Mouse (Mus musculus) neural tube, embryonic 14.5 days (tissue): ENCODE measurements at regions not wholly inside any gene's neighbourhood (a gene's known extent, or its start where the extent isn't known, plus 50 kb on each side); places are given as distances from the start of the nearest gene placed in this dataset.
"Not testable (repeated sequence)": the region's sequence is repeated elsewhere in the genome, so short reads cannot be mapped to it uniquely, and the experiment has no call there.

Experiments
- ATAC-seq: fragments of 200-750 bp; cut with Nextera tagmentation; 2 replicates; pipeline ENCODE4 v1.8.0; 2017; ENCODE audit warnings: low read depth, mild to moderate bottlenecking, moderate TSS enrichment, moderate library complexity
- H3K27ac ChIP-seq: fragments of 300-500 bp; sonication (generic); 2 replicates; pipeline ENCODE4 v1.5.1; 2014; ENCODE audit warnings: low read depth, mild to moderate bottlenecking, control low read depth, low read length, moderate library complexity, mixed read lengths
- H3K27me3 ChIP-seq: fragments of 300-500 bp; sonication (generic); 2 replicates; pipeline ENCODE4 v1.6.1; 2014; ENCODE audit warnings: low read length; ENCODE audit not compliant: control insufficient read depth, insufficient read depth
- H3K36me3 ChIP-seq: fragments of 300-500 bp; sonication (generic); 2 replicates; pipeline ENCODE4 v1.6.1; 2014; ENCODE audit warnings: low read length, mixed read lengths; ENCODE audit not compliant: control insufficient read depth, insufficient read depth
- H3K4me1 ChIP-seq: fragments of 300-500 bp; sonication (generic); 2 replicates; pipeline ENCODE4 v1.6.1; 2014; ENCODE audit warnings: low read length; ENCODE audit not compliant: control insufficient read depth, insufficient read depth
- H3K4me2 ChIP-seq: fragments of 300-500 bp; sonication (generic); 2 replicates; pipeline ENCODE4 v1.6.1; 2014; ENCODE audit warnings: mild to moderate bottlenecking, low read depth, low read length, control low read depth
- H3K4me3 ChIP-seq: fragments of 300-500 bp; sonication (generic); 2 replicates; pipeline ENCODE4 v1.5.1; 2014; ENCODE audit warnings: low read depth, low read length, control low read depth, mixed read lengths
- H3K9ac ChIP-seq: fragments of 300-500 bp; sonication (generic); replicated peaks from 2 replicates; pipeline ENCODE4 v1.6.1; 2014; ENCODE audit warnings: low read depth, mild to moderate bottlenecking, control low read depth, low read length, mixed read lengths
- H3K9me3 ChIP-seq: fragments of 300-500 bp; sonication (generic); 2 replicates; pipeline ENCODE4 v1.6.1; 2016; ENCODE audit warnings: low read length; ENCODE audit not compliant: control insufficient read depth
- WGBS: fragments of 180-500 bp; shearing (Covaris S2); extraction: QIAGEN DNeasy Blood & Tissue Kit; methylation state at CpG from one replicate; pipeline ENCODE4 v1.1.7; 2014; 5-methylcytosine and 5-hydroxymethylcytosine counted together

DNA sequence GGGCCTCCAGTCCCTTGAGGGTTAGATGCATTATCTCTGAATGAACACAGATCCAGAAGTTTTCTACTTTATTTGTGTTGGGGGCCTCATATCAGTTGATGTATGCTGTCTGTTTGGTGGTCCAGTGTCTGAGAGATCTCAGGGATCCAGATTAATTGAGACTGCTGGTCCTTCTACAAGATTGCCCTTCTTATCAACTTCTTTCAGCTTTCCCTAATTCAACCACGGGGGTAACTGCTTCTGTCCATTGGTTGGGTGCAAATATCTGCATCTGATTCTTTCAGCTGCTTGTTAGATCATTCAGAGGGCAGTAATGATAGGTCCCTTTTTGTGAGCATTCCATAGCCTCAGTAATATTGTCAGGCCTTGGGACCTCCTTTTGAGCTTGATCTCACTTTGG lies 603.4 kb downstream of the Nova1 start:
- H3K4me3 ChIP-seq, H3K27me3 ChIP-seq, H3K9ac ChIP-seq, H3K36me3 ChIP-seq, H3K9me3 ChIP-seq, H3K4me2 ChIP-seq, H3K27ac ChIP-seq, ATAC-seq, H3K4me1 ChIP-seq: not testable (repeated sequence)
- WGBS, result 91% methylated on average over 1 of the region's 1 CpGs

DNA sequence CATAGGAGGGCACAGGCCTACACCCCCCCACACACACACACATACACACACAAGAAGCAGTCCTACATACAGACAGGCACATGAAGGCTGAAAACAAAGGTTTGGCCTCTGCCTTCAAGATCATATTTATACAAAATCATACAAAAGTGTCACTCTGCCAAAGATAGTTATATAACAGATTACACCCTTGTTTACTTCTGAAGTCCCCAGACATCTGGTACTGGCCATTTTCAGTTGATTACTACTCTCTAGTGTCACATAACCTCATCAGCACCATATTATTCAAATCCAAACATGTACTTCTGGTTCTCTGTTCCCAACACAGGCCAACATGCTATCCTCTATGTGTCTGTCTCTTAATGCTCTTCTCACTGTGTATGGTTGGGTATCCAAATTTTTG lies 619.7 kb downstream of the Nova1 start:
- no peaks in the 10 kb centered on the region for H3K9me3 ChIP-seq
- H3K4me3 ChIP-seq, result no peak overlapping the region
- no peaks in the 10 kb centered on the region for H3K4me1 ChIP-seq
- no peak overlapping the region for H3K9ac ChIP-seq
- H3K27me3 ChIP-seq, result no peaks in the 10 kb centered on the region
- no peaks in the 10 kb centered on the region for H3K36me3 ChIP-seq
- H3K27ac ChIP-seq, result no peak overlapping the region
- H3K4me2 ChIP-seq, result no peak overlapping the region
- ATAC-seq, result no peak

DNA sequence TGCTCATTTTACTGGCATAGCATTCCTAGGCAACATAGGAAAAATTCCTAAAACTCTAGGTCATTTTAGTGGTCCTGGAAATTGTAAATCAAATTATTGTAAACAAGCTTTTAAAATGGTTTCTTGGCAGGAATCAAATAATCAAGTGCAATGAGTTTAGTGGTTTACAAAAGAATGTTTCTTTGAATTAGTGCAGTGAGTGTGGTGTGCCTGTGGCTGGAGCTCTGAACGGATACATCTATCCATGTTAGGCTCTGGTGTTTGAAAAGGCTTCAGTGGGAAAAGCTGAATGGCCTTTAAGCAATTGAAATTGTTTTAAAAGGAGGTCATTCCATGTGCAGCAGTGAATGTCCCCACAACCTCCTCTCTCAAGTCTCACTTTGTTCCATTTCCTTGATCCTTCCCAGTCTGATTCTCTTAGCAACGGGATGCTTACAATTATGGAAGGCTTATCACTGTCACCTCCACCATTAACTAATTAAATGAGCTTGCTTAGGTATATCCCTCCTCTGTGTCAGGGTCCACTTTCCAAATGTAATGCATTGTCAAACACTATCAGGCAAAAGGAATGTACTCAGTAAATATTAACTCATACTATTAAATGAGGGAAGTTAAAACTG lies 621.1 kb downstream of the Nova1 start:
- Histone ChIP-seq H3K9ac (no peak overlapping the region), H3K4me2 (no peak overlapping the region), H3K9me3 (no peaks in the 10 kb centered on the region), H3K36me3 (no peaks in the 10 kb centered on the region), H3K4me3 (no peak overlapping the region), H3K27me3 (no peaks in the 10 kb centered on the region), H3K4me1 (no peaks in the 10 kb centered on the region), H3K27ac (no peak overlapping the region)
- WGBS, result 40% methylated on average over 2 of the region's 2 CpGs
- no peak for ATAC-seq

DNA sequence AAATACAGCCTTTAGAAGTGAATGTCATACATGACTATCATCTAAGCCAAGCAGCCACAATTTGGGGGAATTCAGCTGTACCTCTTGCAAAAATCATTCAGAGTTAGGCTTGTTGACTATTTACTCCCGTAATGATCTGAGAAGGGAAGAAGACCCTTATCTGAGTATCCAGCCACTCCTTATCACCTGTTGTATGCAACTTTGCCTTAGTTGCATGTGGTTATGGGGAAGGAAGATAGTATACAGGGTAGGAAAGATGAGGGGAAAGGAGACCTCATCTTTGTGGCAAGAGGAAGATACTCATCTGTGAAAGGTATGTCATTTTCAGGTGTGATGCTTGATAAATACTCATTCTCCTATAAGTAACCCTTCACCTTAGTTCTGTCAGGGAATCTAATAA lies 624.6 kb downstream of the Nova1 start:
- no peak overlapping the region for H3K9ac ChIP-seq
- H3K4me3 ChIP-seq, result no peak overlapping the region
- H3K27ac ChIP-seq, result no peak overlapping the region
- H3K4me2 ChIP-seq, result no peak overlapping the region
- WGBS, result 88% methylated on average over 1 of the region's 1 CpGs
- H3K36me3 ChIP-seq, result no peaks in the 10 kb centered on the region
- H3K9me3 ChIP-seq, result no peaks in the 10 kb centered on the region
- H3K27me3 ChIP-seq, result no peaks in the 10 kb centered on the region
- no peak for ATAC-seq
- H3K4me1 ChIP-seq, result no peaks in the 10 kb centered on the region
